Mouse (Mus musculus): Measurements from ENCODE around the gene Bod1. TPM values are rescaled to one million over a fixed set of nuclear protein-coding genes. Genes with fewer than 3 reads are reported as not detected.

Bod1 gene
- total RNA-seq, 2 experiments from 2014 or later: 87.3 to 101 TPM

DNA sequence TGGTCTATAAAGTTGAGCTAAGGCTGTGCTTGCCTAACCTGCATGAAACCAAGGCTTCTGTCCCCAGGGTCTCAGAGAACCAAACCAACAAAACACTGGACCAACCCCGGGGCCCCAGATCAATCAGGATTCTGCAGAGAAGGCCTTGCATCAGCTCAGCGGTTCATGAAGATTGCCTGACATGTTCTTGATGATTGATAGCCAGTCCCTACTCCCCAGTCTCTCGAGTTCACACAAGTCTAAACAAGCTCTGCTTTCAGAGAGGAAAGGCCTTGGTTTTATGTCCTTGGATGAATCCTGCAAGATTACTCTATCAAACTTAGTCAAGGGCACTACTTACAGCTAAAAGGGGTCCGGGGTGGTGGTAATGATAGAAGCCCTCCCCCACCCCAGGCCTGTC is 55.0 kb downstream of the Bod1 start:
- intact Hi-C loops (cut with DNase I): loop anchor here (5.0 kb wide), 1 partner anchor 244 kb away; the partner anchor contains the start of gene Stc2

More for the DNA sequence above, 55.0 kb downstream of the Bod1 start:
- no peak for DNase-seq

Other genes starting within 250 kb of the Bod1 start
- 10 to 100 TPM; 68.0 to 72.2 TPM for gene Cpeb4, start 200.3 kb upstream of the Bod1 start, total RNA-seq (2021)